Mouse (Mus musculus): ENCODE measurements around the gene Aqp2. TPM values are rescaled to one million over a fixed set of nuclear protein-coding genes. Genes with fewer than 3 reads are reported as not detected.
A peak's percentile ranks its signal among the peaks of the same experiment; 100 is the strongest.

Gene Aqp2
- polyA plus RNA-seq, 1 experiment from 2014 or later = not detected

DNA sequence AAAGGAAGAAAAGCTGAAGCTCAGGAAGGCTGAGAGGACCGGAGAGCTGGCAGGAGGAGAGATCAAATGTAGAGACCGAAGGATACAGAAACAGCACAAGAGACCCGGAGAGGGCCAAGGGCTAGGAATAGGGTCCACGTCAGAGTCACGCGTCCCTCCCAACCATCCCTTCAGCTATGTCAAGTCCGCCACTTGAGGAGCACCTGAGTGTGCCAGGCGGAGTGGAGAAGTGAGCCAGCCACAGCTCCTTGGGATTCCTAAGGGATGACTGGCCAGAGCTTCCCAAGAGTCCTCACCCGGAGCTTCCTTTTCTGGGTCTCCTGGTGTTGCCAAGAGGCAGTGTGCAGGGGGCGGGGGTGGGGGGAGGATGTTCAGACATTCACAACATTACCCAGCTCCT, 16.1 kb downstream of the Aqp2 start:
- WGBS = 79% methylated on average over 10 of the region's 10 CpGs
- Histone ChIP-seq H3K27me3 (replicated peaks; ENCODE audit: control insufficient read depth, insufficient read depth, low read length) (peaks cover 77% of the 10 kb centered on the region), H3K27ac (ENCODE audit: low read depth) (no peak overlapping the region), H3K4me2 (ENCODE audit: low read length) (no peak overlapping the region), H3K36me3 (ENCODE audit: control insufficient read depth, insufficient read depth, low read length) (no peaks in the 10 kb centered on the region), H3K9me3 (ENCODE audit: control insufficient read depth, low read length) (no peaks in the 10 kb centered on the region), H3K9ac (ENCODE audit: low read length) (no peak overlapping the region), H3K4me3 (ENCODE audit: low read depth, low read length) (no peak overlapping the region), H3K4me1 (replicated peaks; ENCODE audit: control insufficient read depth, insufficient read depth, low read length) (peaks cover 1% of the 10 kb centered on the region; the same call in 1 of the 2 replicates)
- DNase-seq (ENCODE audit: low spot score) (no peak), ATAC-seq (replicated peaks; ENCODE audit: low FRiP score, low TSS enrichment, low read depth) (no peak)

DNA sequence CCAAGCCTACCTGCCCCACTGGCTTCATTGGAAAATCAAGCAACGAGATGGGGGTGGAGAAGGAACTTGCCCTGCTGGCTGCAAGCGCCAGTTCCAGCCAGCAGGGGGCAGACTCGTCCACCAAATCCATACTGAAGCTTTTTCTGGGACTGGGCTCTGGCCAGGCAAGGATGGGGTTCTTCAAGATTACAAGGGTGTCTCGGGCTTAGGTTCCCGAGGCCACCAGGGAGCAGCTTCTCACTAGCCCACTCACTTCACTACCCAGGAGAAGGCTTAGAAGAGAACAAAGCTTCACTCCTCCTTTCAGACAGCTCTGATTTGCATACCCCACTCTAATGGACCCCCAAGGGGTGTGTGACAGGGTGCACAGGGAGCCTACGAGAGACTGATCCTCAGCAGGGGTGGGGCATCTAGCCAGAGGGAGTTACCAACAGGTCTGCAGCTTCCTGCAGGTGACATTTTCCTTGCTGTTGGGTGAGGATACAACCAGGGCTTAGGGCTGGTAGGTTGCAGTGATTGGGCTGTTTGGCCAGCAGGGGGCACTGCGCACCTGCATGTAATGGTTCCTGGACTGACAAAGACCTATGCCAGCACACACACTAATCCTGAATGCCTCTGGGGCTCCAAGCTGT, 17.3 kb downstream of the Aqp2 start:
- Histone ChIP-seq H3K27me3 (replicated peaks; ENCODE audit: control insufficient read depth, insufficient read depth, low read length) (peaks cover 77% of the 10 kb centered on the region), H3K9ac (ENCODE audit: low read length) (no peak overlapping the region)
- under 1% methylated on average over 7 of the region's 7 CpGs for WGBS

DNA sequence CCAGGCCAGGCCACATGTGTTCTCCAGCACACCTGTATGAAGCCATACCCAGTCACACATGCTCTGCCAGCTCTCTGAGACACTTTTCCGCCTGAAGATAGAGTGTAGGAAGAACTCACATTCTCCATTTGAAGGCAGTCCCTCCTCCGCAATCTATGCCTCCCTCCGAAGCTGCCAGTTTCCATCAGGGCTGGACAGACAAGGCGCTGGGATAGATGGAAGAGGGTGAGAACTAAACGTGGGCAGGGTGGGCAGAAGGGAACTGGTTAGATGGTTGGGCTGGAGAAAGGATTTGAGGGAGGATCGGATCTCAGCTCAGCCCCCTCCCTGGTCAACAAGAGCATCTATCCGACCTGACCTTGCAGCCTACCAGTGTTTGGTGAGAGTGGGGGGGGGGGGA, 18.0 kb downstream of the Aqp2 start:
- Histone ChIP-seq H3K9ac (ENCODE audit: low read length) (no peak overlapping the region), H3K4me2 (ENCODE audit: low read length) (no peak overlapping the region), H3K9me3 (ENCODE audit: control insufficient read depth, low read length) (no peaks in the 10 kb centered on the region), H3K27ac (ENCODE audit: low read depth) (no peak overlapping the region), H3K4me1 (replicated peaks; ENCODE audit: control insufficient read depth, insufficient read depth, low read length) (0 out of 2 replicates have a peak, but pooled peaks cover 4% of the 10 kb centered on the region), H3K4me3 (ENCODE audit: low read depth, low read length) (no peak overlapping the region), H3K27me3 (replicated peaks; ENCODE audit: control insufficient read depth, insufficient read depth, low read length) (peaks cover 71% of the 10 kb centered on the region), H3K36me3 (ENCODE audit: control insufficient read depth, insufficient read depth, low read length) (no peaks in the 10 kb centered on the region)
- ATAC-seq (replicated peaks; ENCODE audit: low FRiP score, low TSS enrichment, low read depth) (no peak; the same call in 1 of the 2 replicates), DNase-seq (ENCODE audit: low spot score) (no peak)
- 59% methylated on average over 7 of the region's 7 CpGs for WGBS

More for the DNA sequence above, 17.3 kb downstream of the Aqp2 start:
- H3K36me3 ChIP-seq (ENCODE audit: control insufficient read depth, insufficient read depth, low read length) = no peaks in the 10 kb centered on the region
- no peaks in the 10 kb centered on the region for H3K9me3 ChIP-seq (ENCODE audit: control insufficient read depth, low read length)
- DNase-seq (ENCODE audit: low spot score) = peak; percentile 94
- H3K4me1 ChIP-seq (replicated peaks; ENCODE audit: control insufficient read depth, insufficient read depth, low read length) = 0 out of 2 replicates have a peak, but pooled peaks cover 4% of the 10 kb centered on the region
- H3K27ac ChIP-seq (ENCODE audit: low read depth) = no peak overlapping the region
- H3K4me2 ChIP-seq (ENCODE audit: low read length) = no peak overlapping the region
- peak; percentile 80 for ATAC-seq (replicated peaks; ENCODE audit: low FRiP score, low TSS enrichment, low read depth)
- H3K4me3 ChIP-seq (ENCODE audit: low read depth, low read length) = no peak overlapping the region

DNA sequence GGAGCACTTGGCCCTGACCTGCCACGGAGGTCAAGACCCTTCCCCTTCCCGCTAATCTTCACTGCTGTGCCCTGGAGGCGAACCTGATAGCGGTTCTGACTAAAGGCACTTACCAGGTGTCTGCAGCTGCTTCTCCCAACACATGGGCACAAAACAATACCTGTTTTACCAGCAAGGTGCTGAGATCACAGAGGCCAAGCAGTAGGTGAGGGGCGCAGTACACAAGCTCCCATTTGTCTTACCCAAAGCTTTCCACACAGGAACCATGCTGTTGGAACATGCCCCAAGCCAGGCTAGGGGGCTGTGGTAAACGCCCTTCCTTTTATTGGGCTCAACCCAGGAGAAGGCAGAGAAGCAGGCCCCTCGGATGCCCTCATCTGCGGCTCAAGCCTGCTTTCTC, 18.7 kb downstream of the Aqp2 start:
- H3K9ac ChIP-seq (ENCODE audit: low read length) = no peak overlapping the region
- ATAC-seq (replicated peaks; ENCODE audit: low FRiP score, low TSS enrichment, low read depth) (no peak), DNase-seq (ENCODE audit: low spot score) (no peak)
- H3K4me1 ChIP-seq (replicated peaks; ENCODE audit: control insufficient read depth, insufficient read depth, low read length) = 0 out of 2 replicates have a peak, but pooled peaks cover 4% of the 10 kb centered on the region
- no peaks in the 10 kb centered on the region for H3K36me3 ChIP-seq (ENCODE audit: control insufficient read depth, insufficient read depth, low read length)
- H3K4me2 ChIP-seq (ENCODE audit: low read length) = no peak overlapping the region
- H3K27me3 ChIP-seq (replicated peaks; ENCODE audit: control insufficient read depth, insufficient read depth, low read length) = peaks cover 63% of the 10 kb centered on the region
- no peak overlapping the region for H3K4me3 ChIP-seq (ENCODE audit: low read depth, low read length)
- H3K27ac ChIP-seq (ENCODE audit: low read depth) = no peak overlapping the region
- H3K9me3 ChIP-seq (ENCODE audit: control insufficient read depth, low read length) = no peaks in the 10 kb centered on the region
- WGBS = 50% methylated on average over 8 of the region's 8 CpGs

DNA sequence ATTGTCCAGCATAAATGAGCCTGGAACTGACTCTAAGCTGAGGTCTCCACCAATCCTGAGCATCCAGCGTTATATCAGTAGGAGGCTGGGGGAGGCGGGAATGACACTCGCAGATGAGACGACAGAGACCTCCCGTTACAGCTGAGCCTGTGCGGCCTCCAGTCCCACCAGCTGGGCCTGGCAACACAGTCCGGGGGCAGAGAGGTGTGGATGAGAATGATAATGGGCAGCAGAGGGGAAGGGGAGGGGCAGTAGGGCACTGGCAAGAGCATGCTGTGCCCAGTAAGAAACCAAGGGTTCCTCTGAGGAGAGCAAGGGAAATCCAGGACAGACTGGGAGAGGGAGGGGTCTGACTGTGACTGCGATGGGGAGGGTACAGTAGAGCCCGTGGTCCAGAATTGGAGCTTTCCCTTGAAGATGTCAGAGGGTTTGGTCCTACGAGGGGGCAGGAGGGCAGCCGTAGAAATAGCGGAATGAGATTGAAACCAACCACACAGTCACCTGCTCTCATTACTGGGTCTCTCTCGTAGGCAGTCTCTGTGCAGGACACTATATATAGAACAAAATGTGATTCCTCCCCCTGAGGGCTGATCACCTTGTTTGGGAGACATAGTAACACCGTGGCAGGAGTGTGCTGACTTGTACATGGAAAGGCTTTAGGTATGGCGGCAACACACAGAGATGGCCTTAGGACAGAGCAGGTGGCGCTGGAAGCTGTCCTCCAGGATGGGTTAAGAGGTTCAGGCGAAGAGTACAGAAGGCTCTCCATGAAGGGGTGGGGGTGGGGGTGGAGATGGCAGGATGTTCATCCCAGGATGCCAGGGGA, 20.6 kb downstream of the Aqp2 start:
- Histone ChIP-seq H3K4me1 (replicated peaks; ENCODE audit: control insufficient read depth, insufficient read depth, low read length) (0 out of 2 replicates have a peak, but pooled peaks cover 4% of the 10 kb centered on the region), H3K9me3 (ENCODE audit: control insufficient read depth, low read length) (no peaks in the 10 kb centered on the region), H3K27me3 (replicated peaks; ENCODE audit: control insufficient read depth, insufficient read depth, low read length) (peaks cover 45% of the 10 kb centered on the region), H3K4me2 (ENCODE audit: low read length) (no peak overlapping the region), H3K4me3 (ENCODE audit: low read depth, low read length) (no peak overlapping the region), H3K36me3 (ENCODE audit: control insufficient read depth, insufficient read depth, low read length) (no peaks in the 10 kb centered on the region), H3K27ac (ENCODE audit: low read depth) (no peak overlapping the region), H3K9ac (ENCODE audit: low read length) (no peak overlapping the region)
- WGBS = 53% methylated on average over 17 of the region's 17 CpGs
- DNase-seq (ENCODE audit: low spot score) (no peak), ATAC-seq (replicated peaks; ENCODE audit: low FRiP score, low TSS enrichment, low read depth) (no peak)

DNA sequence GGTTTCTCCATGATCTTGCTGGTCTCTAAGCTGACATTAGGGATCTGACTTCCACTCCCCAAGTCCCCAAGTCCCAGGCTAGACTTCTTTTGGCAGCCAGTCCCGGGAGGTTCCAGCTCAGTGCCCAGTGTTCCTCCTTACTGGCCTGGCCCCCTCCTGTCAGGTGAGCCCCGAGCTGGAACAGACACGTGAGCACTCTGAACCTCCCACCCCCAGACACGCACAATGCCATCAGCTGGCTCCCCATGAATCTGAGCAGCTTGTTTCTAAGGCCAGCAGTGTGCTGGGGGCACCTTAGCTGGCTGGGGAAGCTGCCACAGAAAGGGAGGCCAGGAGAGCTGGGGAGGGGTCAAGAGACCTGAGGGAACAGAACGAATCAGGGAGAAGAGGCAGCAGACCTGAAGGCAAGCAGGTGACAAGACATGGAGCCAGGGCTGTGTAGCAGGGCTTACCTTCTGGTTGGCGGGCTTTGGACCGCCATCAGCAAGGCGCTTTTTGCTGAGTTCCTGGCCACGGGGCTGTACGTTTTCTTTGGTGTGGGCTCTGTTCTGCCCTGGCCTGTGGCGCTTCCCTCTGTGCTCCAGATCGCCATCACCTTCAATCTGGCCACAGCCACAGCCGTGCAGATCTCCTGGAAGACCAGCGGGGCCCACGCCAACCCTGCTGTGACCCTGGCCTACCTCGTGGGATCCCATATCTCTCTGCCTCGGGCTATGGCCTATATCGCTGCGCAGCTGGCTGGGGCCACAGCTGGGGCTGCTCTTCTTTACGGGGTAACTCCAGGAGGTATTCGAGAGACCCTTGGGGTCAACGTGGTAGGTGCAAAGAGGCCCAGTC, 22.3 kb downstream of the Aqp2 start, which contains the start of gene Aqp6:
Gene Aqp6 (plus strand): TSS at position 415 of the 837 bp plus-strand sequence.
- no peak within 1 kb of the TSS for H3K27ac ChIP-seq (ENCODE audit: low read depth)
- DNase-seq (ENCODE audit: low spot score) = no peak
- no peak for ATAC-seq (replicated peaks; ENCODE audit: low FRiP score, low TSS enrichment, low read depth)
- WGBS = 65% methylated on average over 22 of the region's 22 CpGs
- no peaks in the 10 kb centered on the region for H3K9me3 ChIP-seq (ENCODE audit: control insufficient read depth, low read length)
- H3K4me2 ChIP-seq (ENCODE audit: low read length) = no peak within 1 kb of the TSS
- no peaks in the 10 kb centered on the region for H3K36me3 ChIP-seq (ENCODE audit: control insufficient read depth, insufficient read depth, low read length)
- H3K27me3 ChIP-seq (replicated peaks; ENCODE audit: control insufficient read depth, insufficient read depth, low read length) = peaks cover 31% of the 10 kb centered on the region
- H3K4me3 ChIP-seq (ENCODE audit: low read depth, low read length) = no peak within 1 kb of the TSS
- no peak within 1 kb of the TSS for H3K9ac ChIP-seq (ENCODE audit: low read length)
- H3K4me1 ChIP-seq (replicated peaks; ENCODE audit: control insufficient read depth, insufficient read depth, low read length) = 0 out of 2 replicates have a peak, but pooled peaks cover 4% of the 10 kb centered on the region

DNA sequence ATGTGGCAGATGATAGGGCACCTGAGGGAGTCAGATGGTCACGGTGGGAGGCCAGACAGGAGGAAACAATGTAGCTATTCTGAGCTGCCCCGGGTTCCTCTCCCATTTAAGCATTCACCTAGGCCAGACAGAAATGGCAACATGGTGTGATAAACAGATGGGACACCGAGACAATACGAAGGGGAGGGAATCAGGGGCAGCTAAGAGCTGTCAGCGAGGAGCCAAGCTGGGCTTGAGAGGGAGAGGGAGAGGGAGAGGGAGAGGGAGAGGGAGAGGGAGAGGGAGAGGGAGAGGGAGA, 22.9 kb downstream of the Aqp2 start:
- DNase-seq (ENCODE audit: low spot score) (no peak), ATAC-seq (replicated peaks; ENCODE audit: low FRiP score, low TSS enrichment, low read depth) (no peak)
- Histone ChIP-seq H3K9me3 (ENCODE audit: control insufficient read depth, low read length) (no peaks in the 10 kb centered on the region), H3K36me3 (ENCODE audit: control insufficient read depth, insufficient read depth, low read length) (no peaks in the 10 kb centered on the region), H3K4me1 (replicated peaks; ENCODE audit: control insufficient read depth, insufficient read depth, low read length) (0 out of 2 replicates have a peak, but pooled peaks cover 8% of the 10 kb centered on the region), H3K4me3 (ENCODE audit: low read depth, low read length) (no peak overlapping the region), H3K27me3 (replicated peaks; ENCODE audit: control insufficient read depth, insufficient read depth, low read length) (peaks cover 30% of the 10 kb centered on the region), H3K9ac (ENCODE audit: low read length) (no peak overlapping the region), H3K4me2 (ENCODE audit: low read length) (no peak overlapping the region), H3K27ac (ENCODE audit: low read depth) (no peak overlapping the region)
- WGBS = 44% methylated on average over 5 of the region's 5 CpGs

DNA sequence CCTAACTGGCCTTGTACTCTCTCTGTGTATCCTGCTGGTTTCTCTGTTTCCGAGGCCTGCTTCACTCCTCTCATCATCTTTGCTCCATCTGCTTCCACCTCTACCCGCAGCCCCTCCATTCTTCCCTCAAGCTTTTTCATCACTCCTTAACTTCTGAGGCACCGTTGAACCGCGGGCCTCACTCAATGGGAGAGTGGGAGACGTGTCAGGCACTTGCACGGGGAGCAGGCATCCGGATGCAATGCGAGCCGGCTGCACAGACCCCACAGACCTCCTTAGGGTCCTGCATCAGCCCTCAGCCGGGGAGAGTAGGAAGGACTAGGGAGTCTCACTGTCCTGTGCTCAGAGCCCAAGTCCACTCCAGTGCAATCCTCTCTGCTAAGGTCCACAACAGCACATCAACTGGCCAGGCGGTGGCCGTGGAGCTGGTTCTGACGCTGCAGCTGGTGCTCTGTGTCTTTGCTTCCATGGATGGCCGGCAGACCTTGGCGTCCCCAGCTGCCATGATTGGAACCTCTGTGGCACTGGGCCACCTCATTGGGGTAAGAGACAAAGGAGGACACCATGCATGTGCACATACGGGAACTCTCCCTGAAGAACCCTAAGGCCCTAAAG, 23.5 kb downstream of the Aqp2 start:
- Histone ChIP-seq H3K4me3 (ENCODE audit: low read depth, low read length) (no peak overlapping the region), H3K36me3 (ENCODE audit: control insufficient read depth, insufficient read depth, low read length) (no peaks in the 10 kb centered on the region), H3K9ac (ENCODE audit: low read length) (no peak overlapping the region), H3K27ac (ENCODE audit: low read depth) (no peak overlapping the region), H3K4me2 (ENCODE audit: low read length) (no peak overlapping the region), H3K4me1 (replicated peaks; ENCODE audit: control insufficient read depth, insufficient read depth, low read length) (peaks cover 12% of the 10 kb centered on the region), H3K27me3 (replicated peaks; ENCODE audit: control insufficient read depth, insufficient read depth, low read length) (peaks cover 25% of the 10 kb centered on the region), H3K9me3 (ENCODE audit: control insufficient read depth, low read length) (no peaks in the 10 kb centered on the region)
- ATAC-seq (replicated peaks; ENCODE audit: low FRiP score, low TSS enrichment, low read depth) (no peak), DNase-seq (ENCODE audit: low spot score) (no peak)
- 85% methylated on average over 17 of the region's 17 CpGs for WGBS
